Mouse (Mus musculus): Measurements from ENCODE around the gene Hoxb3. TPM values are rescaled to one million over a fixed set of nuclear protein-coding genes. Genes with fewer than 3 reads are reported as not detected.
A peak's percentile ranks its signal among the peaks of the same experiment; 100 is the strongest.

Hoxb3 gene
- total RNA-seq, 2 experiments from 2014 or later = 15.7 to 20.2 TPM

GRCm38 (mm10) chr11:96302381-96303150, 20.6 kb upstream of the Hoxb3 start:
- no peak for DNase-seq

- DNase-seq = peak; percentile 92
These were observed 19.7 kb upstream of the Hoxb3 start, which contains the start of gene Hoxb5 for GRCm38 (mm10) chr11:96303151-96304099. Gene Hoxb5, plus strand, starts transcription at chr11:96303336.

DNA sequence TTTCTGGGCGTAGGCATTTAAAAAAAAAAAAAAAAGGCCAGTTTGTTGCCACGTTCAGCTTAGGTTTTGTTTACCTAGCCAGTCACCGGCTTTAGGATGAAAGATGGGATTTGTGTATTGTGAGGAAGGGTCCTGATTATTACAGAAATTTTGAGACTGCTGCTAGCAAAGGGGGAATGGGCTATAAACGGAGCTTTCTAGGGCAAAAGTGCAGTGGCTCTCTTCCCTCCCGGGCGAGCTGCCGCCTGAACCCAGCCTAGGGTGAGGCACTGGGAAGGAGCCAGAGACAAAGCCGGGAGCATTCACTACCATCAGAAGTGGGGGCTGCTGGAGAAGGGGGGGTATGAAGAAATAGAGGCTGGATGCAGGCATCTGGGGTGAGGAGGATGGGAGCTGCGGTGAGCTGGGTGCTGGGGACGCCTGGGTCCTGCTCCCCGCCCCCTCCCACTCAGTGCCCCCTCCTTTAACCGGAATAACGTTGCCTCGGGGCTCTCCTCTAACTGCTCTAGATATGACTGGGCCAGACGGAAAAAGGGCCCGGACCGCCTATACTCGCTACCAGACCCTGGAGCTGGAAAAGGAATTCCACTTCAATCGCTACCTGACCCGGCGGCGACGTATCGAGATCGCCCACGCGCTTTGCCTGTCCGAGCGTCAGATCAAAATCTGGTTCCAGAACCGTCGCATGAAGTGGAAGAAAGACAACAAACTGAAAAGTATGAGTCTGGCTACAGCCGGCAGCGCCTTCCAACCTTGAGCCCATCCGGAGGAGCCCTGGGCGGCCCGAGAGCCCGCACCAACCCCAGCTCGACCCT, 18.5 kb upstream of the Hoxb3 start:
- DNase-seq = no peak

DNA sequence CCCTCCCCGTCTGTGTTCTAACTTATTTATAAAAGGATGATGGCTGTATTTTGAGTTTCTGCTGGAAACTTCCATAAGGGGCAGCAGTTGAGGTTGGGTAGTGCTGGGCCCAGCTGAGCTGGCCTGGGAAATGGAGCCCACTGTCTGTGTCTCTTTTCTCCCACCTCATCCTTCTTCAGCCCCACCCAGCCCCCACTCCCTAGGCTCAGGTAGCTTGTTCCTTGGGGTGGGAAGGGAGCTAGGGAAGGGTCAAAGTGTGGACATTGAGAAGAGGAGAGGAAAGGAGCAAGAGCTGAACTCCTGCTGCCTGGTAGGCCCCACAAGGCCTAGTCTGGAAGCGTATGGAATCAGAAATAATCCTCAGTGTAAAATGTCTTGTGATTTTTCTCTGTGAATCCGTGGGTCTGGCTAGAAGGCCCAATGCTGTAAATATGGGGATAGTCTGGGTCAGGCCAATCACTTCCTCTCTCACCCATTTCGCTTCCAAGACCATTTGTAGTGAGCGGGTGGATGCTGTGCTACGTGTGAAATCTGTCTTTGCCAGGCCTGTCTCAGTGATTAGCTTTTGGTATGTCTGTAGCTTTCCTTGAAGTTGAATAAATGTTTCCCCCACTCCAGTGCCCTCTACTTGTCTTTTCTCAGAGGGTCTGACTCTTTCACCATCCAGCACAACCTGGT, 17.5 kb upstream of the Hoxb3 start:
- DNase-seq = no peak

DNA sequence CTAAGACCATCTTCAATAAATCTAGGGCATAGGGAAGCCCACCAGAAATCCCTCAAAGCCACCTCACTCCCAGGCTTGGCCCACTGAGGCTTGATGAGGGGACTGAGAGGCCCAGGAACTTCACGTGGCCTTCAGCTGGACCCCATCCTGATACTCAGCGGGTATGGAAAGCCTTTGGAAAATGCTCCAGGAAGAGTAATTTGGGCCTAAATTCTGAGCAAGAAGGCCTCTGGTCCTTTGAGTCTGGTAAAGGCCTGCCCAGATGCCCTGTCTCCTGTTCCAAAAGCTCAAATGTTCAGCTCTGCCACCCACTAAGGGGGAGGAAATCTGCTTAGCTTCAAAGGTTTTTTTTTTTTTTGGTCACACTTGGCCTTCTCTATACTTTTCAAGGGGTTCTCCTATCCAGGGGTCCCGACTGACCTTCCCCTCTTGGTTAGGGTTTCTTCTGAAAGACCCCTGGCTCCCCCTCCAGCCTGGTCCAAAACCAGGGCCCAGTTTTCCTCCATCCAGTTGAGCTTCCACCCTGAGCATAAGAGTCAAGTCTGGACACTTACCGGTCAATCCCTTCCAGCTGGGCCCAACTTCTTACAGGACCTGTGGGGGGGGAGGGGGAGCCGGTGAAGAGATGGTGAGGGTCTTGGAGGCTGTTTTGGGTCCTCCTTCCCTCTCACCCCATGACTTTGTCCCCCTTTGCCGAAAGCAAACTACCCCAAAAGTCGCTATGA, 16.8 kb upstream of the Hoxb3 start:
- no peak for DNase-seq

GRCm38 (mm10) chr11:96306908-96307269, 16.2 kb upstream of the Hoxb3 start:
- no peak for DNase-seq

GRCm38 (mm10) chr11:96308763-96309162, 14.4 kb upstream of the Hoxb3 start:
- DNase-seq = no peak

GRCm38 (mm10) chr11:96309288-96309687, 13.8 kb upstream of the Hoxb3 start:
- DNase-seq = no peak

DNA sequence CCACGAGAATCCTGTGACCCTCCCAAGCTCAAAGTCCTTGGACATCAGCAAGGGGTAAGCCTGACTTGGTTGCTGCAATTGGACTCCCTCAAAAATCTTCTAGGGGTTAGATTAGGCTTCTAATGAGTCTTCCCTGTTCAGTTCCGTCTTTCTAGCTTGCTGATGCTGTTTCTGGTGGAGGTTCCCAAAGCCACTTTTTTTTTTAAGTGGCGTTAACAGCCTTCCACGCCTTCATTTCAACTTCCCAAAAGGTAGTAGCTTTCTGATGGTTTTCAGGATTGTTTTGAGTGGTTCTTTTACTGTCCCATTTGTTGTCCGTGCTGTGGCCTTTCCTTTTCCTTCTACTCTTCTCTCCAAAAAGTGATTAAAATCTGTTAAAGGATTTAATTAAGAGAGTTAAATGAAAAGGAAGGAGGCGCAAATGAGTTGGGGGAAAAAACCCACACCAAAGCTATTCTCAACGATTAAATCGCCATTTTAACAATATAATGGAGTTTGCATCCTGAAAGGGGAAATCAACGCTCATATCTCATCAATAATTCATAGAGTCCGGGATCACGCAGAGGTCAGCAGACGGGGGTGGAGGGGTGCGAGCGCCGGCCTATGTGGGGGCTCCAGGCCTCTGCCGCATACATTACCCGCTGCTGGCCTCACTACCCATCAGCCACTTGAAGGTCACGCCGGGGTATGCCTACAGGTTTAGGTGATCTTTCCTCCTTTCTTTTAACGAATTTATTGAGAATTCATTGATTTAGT, 12.8 kb upstream of the Hoxb3 start:
- no peak for DNase-seq

DNA sequence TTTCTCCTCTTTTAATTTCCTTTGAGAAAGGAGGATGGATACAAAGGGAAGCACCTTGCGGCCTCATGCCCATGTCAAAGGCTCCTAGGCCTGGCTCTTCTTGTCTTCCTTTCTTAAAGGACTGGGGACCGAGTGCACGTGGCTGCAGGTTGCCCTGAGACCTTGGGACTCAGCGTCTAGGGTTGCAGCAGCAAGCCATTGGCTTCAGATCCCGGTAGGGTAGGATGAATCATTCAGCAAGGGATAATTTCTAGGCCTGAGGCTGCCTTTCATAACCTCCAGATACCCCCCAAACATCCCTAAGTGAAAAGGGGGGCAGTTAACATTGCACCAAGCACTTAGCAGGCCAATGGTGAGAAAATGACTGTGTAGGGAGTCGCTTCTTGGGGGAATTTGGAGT, 12.0 kb upstream of the Hoxb3 start:
- DNase-seq = peak; percentile 62 to 68

GRCm38 (mm10) chr11:96311520-96312417, 11.4 kb upstream of the Hoxb3 start:
- peak; percentile 81 to 82 for DNase-seq

- no peak for DNase-seq
These were observed 10.0 kb upstream of the Hoxb3 start for GRCm38 (mm10) chr11:96313134-96313533.

GRCm38 (mm10) chr11:96313806-96314428, 9.2 kb upstream of the Hoxb3 start:
- no peak for DNase-seq

DNA sequence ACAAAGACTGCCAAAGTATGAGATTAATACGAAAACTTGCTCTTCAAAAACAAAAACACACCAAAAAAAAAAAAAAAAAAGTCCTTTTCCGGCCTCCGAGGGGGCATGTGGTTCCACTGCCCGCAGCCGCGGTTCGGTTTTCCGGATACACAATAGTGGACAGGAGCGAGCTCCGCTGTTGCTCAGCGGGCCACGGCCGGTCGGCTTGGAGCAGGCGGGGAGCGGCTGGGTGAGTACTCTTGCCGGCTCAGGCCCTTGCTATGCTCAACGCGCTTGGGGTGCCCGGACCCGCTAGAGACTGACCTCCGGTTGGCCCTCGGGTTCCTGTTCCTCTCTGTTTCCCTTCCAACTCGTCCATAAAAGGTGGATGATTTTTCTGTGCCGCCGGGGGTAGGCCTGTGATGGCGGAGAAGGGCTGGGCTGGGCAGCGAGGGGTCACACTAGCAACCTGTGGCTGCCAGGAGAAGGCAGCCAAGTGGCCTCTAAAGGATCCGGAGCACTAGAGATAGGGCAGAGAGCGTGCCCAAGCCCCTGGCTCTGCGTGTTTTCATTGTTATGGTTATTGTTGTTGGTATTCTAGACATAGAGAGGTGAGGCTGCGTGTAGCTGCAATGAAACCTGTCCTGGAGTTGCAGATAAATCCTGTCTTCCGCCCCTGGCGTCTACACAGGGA, 8.3 kb upstream of the Hoxb3 start:
- DNase-seq = peak; percentile 72 to 78

GRCm38 (mm10) chr11:96315344-96315681, 7.8 kb upstream of the Hoxb3 start:
- no peak for DNase-seq

- DNase-seq = no peak
These were observed 6.2 kb upstream of the Hoxb3 start for GRCm38 (mm10) chr11:96316696-96317607.

Data from adrenal gland, postnatal 36 days (tissue).